Mouse (Mus musculus): ENCODE measurements at regions not wholly inside any gene's neighbourhood (a gene's known extent, or its start where the extent isn't known, plus 50 kb on each side); places are given as distances from the start of the nearest gene placed in this dataset.
"Not testable (repeated sequence)": the region's sequence is repeated elsewhere in the genome, so short reads cannot be mapped to it uniquely, and the experiment has no call there.

DNA sequence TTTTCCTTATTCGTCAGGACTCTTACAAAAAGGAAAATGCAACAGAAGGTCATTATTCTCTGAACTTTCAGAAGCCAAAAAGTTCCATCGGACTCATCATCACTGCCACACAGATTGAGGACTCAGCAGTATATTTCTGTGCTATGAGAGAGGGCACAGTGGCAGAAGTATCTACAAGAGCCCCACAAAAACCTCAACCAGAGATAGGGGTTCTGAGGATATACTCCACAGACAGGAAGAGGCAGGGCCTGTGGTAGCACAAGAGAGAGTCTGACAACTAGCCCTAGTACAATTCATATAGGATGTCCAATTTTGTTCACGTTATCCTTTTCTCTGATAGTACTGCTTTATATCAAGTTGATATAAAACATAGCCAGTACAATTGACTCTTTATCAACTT, 510.4 kb downstream of the Dad1 start:
- TF ChIP-seq USF1 (IDR thresholded peaks at IDR 0.05; ENCODE audit: low read depth, low read length); KAT2A (IDR thresholded peaks at IDR 0.05; ENCODE audit: insufficient replicate concordance, low read length); NELFE (IDR thresholded peaks at IDR 0.05; ENCODE audit: low read depth, low read length); POLR2A (IDR thresholded peaks at IDR 0.05; ENCODE audit: low read depth, low read length); MYC (IDR thresholded peaks at IDR 0.05; ENCODE audit: low read depth, low read length); CTCF (conservative IDR thresholded peaks at IDR 0.05 in 1 of 2, IDR thresholded peaks at IDR 0.05 in 1 of 2; ENCODE audit: low read depth in 2 of 2, low read length in 2 of 2); MAZ (IDR thresholded peaks at IDR 0.05; ENCODE audit: low read depth, low read length); ETS1 (conservative IDR thresholded peaks at IDR 0.05; ENCODE audit: low read depth, low read length); MEF2A (IDR thresholded peaks at IDR 0.05; ENCODE audit: borderline replicate concordance, low read depth, low read length); UBTF (IDR thresholded peaks at IDR 0.05; ENCODE audit: low read depth, low read length); ZC3H11A (IDR thresholded peaks at IDR 0.05; ENCODE audit: low read depth, low read length); ZMIZ1 (IDR thresholded peaks at IDR 0.05; ENCODE audit: low read depth, low read length); RAD21 (IDR thresholded peaks at IDR 0.05; ENCODE audit: low read depth, low read length); SIN3A (IDR thresholded peaks at IDR 0.05; ENCODE audit: low read length): not testable (repeated sequence)
